Mouse (Mus musculus) hindbrain, postnatal 0 days (tissue): Measurements from ENCODE around the gene Pkp4. TPM values are rescaled to one million over a fixed set of nuclear protein-coding genes. Genes with fewer than 3 reads are reported as not detected.
A peak's percentile ranks its signal among the peaks of the same experiment; 100 is the strongest.

Experiments
- ATAC-seq: fragments of 200-750 bp; cut with Nextera tagmentation; 2 replicates; pipeline ENCODE4 v1.8.0; 2017; ENCODE audit warnings: mild to moderate bottlenecking, moderate TSS enrichment, moderate library complexity
- DNase-seq: peaks from one replicate; pipeline ENCODE4 v3.0.0-alpha.2; 2015; ENCODE audit warnings: low spot score
- H3K27ac ChIP-seq: fragments of 300-500 bp; sonication (generic); 2 replicates; pipeline ENCODE4 v1.5.1; 2014; ENCODE audit warnings: mild to moderate bottlenecking
- H3K27me3 ChIP-seq: fragments of 300-500 bp; sonication (generic); 2 replicates; pipeline ENCODE4 v1.6.1; 2014; ENCODE audit warnings: low read length, mixed read lengths; ENCODE audit not compliant: insufficient read depth
- H3K36me3 ChIP-seq: fragments of 300-500 bp; sonication (generic); 2 replicates; pipeline ENCODE4 v1.6.1; 2014; ENCODE audit warnings: low read length, mixed read lengths; ENCODE audit not compliant: insufficient read depth
- H3K4me1 ChIP-seq: fragments of 300-500 bp; sonication (generic); 2 replicates; pipeline ENCODE4 v1.6.1; 2014; ENCODE audit warnings: antibody characterized with exemption, low read length, mixed read lengths; ENCODE audit not compliant: insufficient read depth
- H3K4me2 ChIP-seq: fragments of 300-500 bp; sonication (generic); 2 replicates; pipeline ENCODE4 v1.6.1; 2014; ENCODE audit warnings: low read depth, mild to moderate bottlenecking, low read length, moderate library complexity, mixed read lengths
- H3K4me3 ChIP-seq: fragments of 300-500 bp; sonication (generic); 2 replicates; pipeline ENCODE4 v1.5.1; 2014; ENCODE audit warnings: low read length
- H3K9ac ChIP-seq: fragments of 300-500 bp; sonication (generic); replicated peaks from 2 replicates; pipeline ENCODE4 v1.6.1; 2014; ENCODE audit warnings: mild to moderate bottlenecking, low read length, moderate library complexity, mixed read lengths
- H3K9me3 ChIP-seq: fragments of 300-500 bp; sonication (generic); 2 replicates; pipeline ENCODE4 v1.6.1; 2016; ENCODE audit warnings: low read length, mixed read lengths
- CTCF ChIP-seq: IDR thresholded peaks from 2 replicates; pipeline ENCODE4 v1.5.1; 2016; ENCODE audit warnings: antibody characterized with exemption, control low read depth, low read depth
- WGBS: fragments of 180-500 bp; shearing (Covaris S2); extraction: QIAGEN DNeasy Blood & Tissue Kit; methylation state at CpG from one replicate; pipeline ENCODE4 v1.1.7; 2014; 5-methylcytosine and 5-hydroxymethylcytosine counted together
- polyA plus RNA-seq: library from polyadenylated mRNA; unstranded; fragments of >200 nt; fragmentation: Nextera tagmentation; extraction: Ambion mirVana; gene quantifications from 2 replicates; pipeline ENCODE4 v1.2.1, GENCODE M21; 2015
- total RNA-seq: library from RNA; depleted of rRNA; stranded (reverse); fragments of >200 nt; gene quantifications from 2 replicates; pipeline ENCODE4 v1.2.3, GENCODE M21; 2014

Gene Pkp4
- total and polyA plus RNA-seq, 2 experiments from 2014 or later, result 22.9 to 100 TPM

GRCm38 (mm10) chr2:59350094-59350493 lies 189.4 kb downstream of the Pkp4 start:
- WGBS, result 71% methylated on average over 3 of the region's 3 CpGs
- Histone ChIP-seq H3K4me3 (no peak overlapping the region), H3K9me3 (no peaks in the 10 kb centered on the region), H3K27ac (no peak overlapping the region), H3K4me1 (no peaks in the 10 kb centered on the region), H3K4me2 (no peak overlapping the region), H3K36me3 (peaks cover 17% of the 10 kb centered on the region; the same call in 1 of the 2 replicates), H3K27me3 (no peaks in the 10 kb centered on the region), H3K9ac (no peak overlapping the region)
- ATAC-seq (no peak), DNase-seq (no peak)
- no peak for TF ChIP-seq CTCF

- DNase-seq (peak; percentile 53), ATAC-seq (peak; percentile 78)
- H3K27ac ChIP-seq, result peak overlapping the region; percentile 79
- 51% methylated on average over 16 of the region's 16 CpGs for WGBS
- H3K9ac ChIP-seq, result no peak overlapping the region
- no peaks in the 10 kb centered on the region for H3K27me3 ChIP-seq
- H3K9me3 ChIP-seq, result no peaks in the 10 kb centered on the region
- no peaks in the 10 kb centered on the region for H3K4me1 ChIP-seq
- no peak overlapping the region for H3K4me3 ChIP-seq
- H3K4me2 ChIP-seq, result no peak overlapping the region
- TF ChIP-seq CTCF, result no peak
- peaks cover 22% of the 10 kb centered on the region for H3K36me3 ChIP-seq
Measured at GRCm38 (mm10) chr2:59351303-59352099, 190.9 kb downstream of the Pkp4 start.

GRCm38 (mm10) chr2:59353821-59354220 lies 193.2 kb downstream of the Pkp4 start:
- no peak for TF ChIP-seq CTCF
- Histone ChIP-seq H3K4me1 (no peaks in the 10 kb centered on the region), H3K36me3 (peaks cover 15% of the 10 kb centered on the region), H3K4me3 (no peak overlapping the region), H3K9me3 (no peaks in the 10 kb centered on the region), H3K4me2 (no peak overlapping the region), H3K27me3 (no peaks in the 10 kb centered on the region), H3K9ac (no peak overlapping the region), H3K27ac (no peak overlapping the region)
- ATAC-seq (no peak), DNase-seq (no peak)
- 81% methylated on average over 3 of the region's 3 CpGs for WGBS

- Histone ChIP-seq H3K36me3 (peaks cover 9% of the 10 kb centered on the region), H3K9me3 (no peaks in the 10 kb centered on the region), H3K4me2 (no peak overlapping the region), H3K4me3 (no peak overlapping the region), H3K9ac (no peak overlapping the region), H3K27ac (no peak overlapping the region), H3K4me1 (no peaks in the 10 kb centered on the region), H3K27me3 (no peaks in the 10 kb centered on the region)
- DNase-seq, result no peak
- 87% methylated on average over 5 of the region's 5 CpGs for WGBS
- TF ChIP-seq CTCF, result no peak
- ATAC-seq, result no peak
Measured at GRCm38 (mm10) chr2:59355531-59356289, 195.1 kb downstream of the Pkp4 start.

GRCm38 (mm10) chr2:59359760-59360342 lies 199.2 kb downstream of the Pkp4 start:
- H3K4me1 ChIP-seq, result no peaks in the 10 kb centered on the region
- peaks cover 9% of the 10 kb centered on the region for H3K36me3 ChIP-seq
- H3K27ac ChIP-seq, result no peak overlapping the region
- DNase-seq (no peak), ATAC-seq (no peak)
- TF ChIP-seq CTCF, result no peak
- WGBS, result 65% methylated on average over 9 of the region's 9 CpGs
- H3K4me3 ChIP-seq, result no peak overlapping the region
- no peak overlapping the region for H3K4me2 ChIP-seq
- no peaks in the 10 kb centered on the region for H3K27me3 ChIP-seq
- H3K9me3 ChIP-seq, result no peaks in the 10 kb centered on the region
- no peak overlapping the region for H3K9ac ChIP-seq

GRCm38 (mm10) chr2:59361350-59361780 lies 200.7 kb downstream of the Pkp4 start:
- ATAC-seq, result peak; percentile 51; the same call in 1 of the 2 replicates
- no peak for DNase-seq
- Histone ChIP-seq H3K36me3 (no peaks in the 10 kb centered on the region), H3K9ac (no peak overlapping the region), H3K4me2 (no peak overlapping the region), H3K4me3 (no peak overlapping the region), H3K27ac (no peak overlapping the region), H3K9me3 (no peaks in the 10 kb centered on the region), H3K4me1 (no peaks in the 10 kb centered on the region), H3K27me3 (no peaks in the 10 kb centered on the region)
- 26% methylated on average over 4 of the region's 4 CpGs for WGBS
- no peak for TF ChIP-seq CTCF
